Mouse (Mus musculus) liver, embryonic 13.5 days (tissue): Measurements from ENCODE around the gene Cdk5. TPM values are rescaled to one million over a fixed set of nuclear protein-coding genes. Genes with fewer than 3 reads are reported as not detected.
A peak's percentile ranks its signal among the peaks of the same experiment; 100 is the strongest.

Experiments
- ATAC-seq: fragments of 200-750 bp; cut with Nextera tagmentation; 2 replicates; pipeline ENCODE4 v1.8.0; 2017; ENCODE audit warnings: low read depth, mild to moderate bottlenecking, moderate number of reproducible peaks, moderate library complexity
- DNase-seq: peaks from one replicate; pipeline ENCODE4 v3.0.0; 2022
- H3K27ac ChIP-seq: fragments of 300-500 bp; sonication (generic); 2 replicates; pipeline ENCODE4 v1.5.1; 2015; ENCODE audit warnings: moderate library complexity, mild to moderate bottlenecking, inconsistent platforms
- H3K27me3 ChIP-seq: fragments of 300-500 bp; sonication (generic); 2 replicates; pipeline ENCODE4 v1.6.1; 2015; ENCODE audit warnings: mild to moderate bottlenecking, inconsistent platforms
- H3K36me3 ChIP-seq: fragments of 300-500 bp; sonication (generic); 2 replicates; pipeline ENCODE4 v1.6.1; 2015; ENCODE audit warnings: mild to moderate bottlenecking, inconsistent platforms
- H3K4me1 ChIP-seq: fragments of 300-500 bp; sonication (generic); replicated peaks from 2 replicates; pipeline ENCODE4 v1.6.1; 2015; ENCODE audit warnings: inconsistent platforms
- H3K4me2 ChIP-seq: fragments of 300-500 bp; sonication (generic); 2 replicates; pipeline ENCODE4 v1.6.1; 2015; ENCODE audit warnings: inconsistent platforms, mild to moderate bottlenecking, moderate library complexity
- H3K4me3 ChIP-seq: fragments of 300-500 bp; sonication (generic); replicated peaks from 2 replicates; pipeline ENCODE4 v1.5.1; 2015; ENCODE audit warnings: mild to moderate bottlenecking, inconsistent platforms
- H3K9ac ChIP-seq: fragments of 300-500 bp; sonication (generic); 2 replicates; pipeline ENCODE4 v1.6.1; 2015; ENCODE audit warnings: mild to moderate bottlenecking, inconsistent platforms
- H3K9me3 ChIP-seq: fragments of 300-500 bp; sonication (generic); replicated peaks from 2 replicates; pipeline ENCODE4 v1.6.1; 2016; ENCODE audit warnings: inconsistent platforms
- WGBS: fragments of 180-500 bp; shearing (Covaris S2); methylation state at CpG from one replicate; pipeline ENCODE4 v1.1.7; 2015; ENCODE audit not compliant: insufficient replicate concordance; 5-methylcytosine and 5-hydroxymethylcytosine counted together
- polyA plus RNA-seq: library from polyadenylated mRNA; unstranded; fragments of >200 nt; fragmentation: Nextera tagmentation; extraction: Ambion mirVana; gene quantifications from 2 replicates; pipeline ENCODE4 v1.2.1, GENCODE M21; 2015

Cdk5 gene
- polyA plus RNA-seq, 1 experiment from 2014 or later: 10.9 TPM

DNA sequence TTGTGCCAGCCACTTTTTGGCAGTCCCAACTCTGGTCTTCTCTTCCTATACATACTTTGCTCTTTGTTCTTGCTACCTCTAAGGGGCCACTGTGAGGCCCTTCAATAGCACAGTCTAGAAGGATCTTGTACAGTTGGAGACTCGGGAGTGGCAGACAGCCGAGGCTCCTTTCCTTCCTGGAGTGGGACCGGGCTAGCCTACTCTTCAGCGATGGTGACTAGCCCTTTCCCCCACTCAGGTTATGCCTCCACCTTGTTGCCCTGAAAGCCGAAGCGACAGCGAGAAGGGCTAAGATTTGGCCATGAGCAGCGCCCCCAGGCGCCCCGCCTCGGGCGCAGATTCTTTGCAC lies 3.9 kb upstream of the Cdk5 start:
- Histone ChIP-seq H3K36me3 (peaks cover 31% of the 10 kb centered on the region), H3K4me1 (peaks cover 62% of the 10 kb centered on the region), H3K27me3 (no peaks in the 10 kb centered on the region), H3K9ac (peak overlapping the region; percentile 22; the same call in 1 of the 2 replicates), H3K27ac (no peak overlapping the region), H3K4me2 (peak overlapping the region; percentile 94), H3K4me3 (no peak overlapping the region), H3K9me3 (no peaks in the 10 kb centered on the region)
- 33% methylated on average over 12 of the region's 12 CpGs for WGBS
- no peak for ATAC-seq
- DNase-seq: no peak

DNA sequence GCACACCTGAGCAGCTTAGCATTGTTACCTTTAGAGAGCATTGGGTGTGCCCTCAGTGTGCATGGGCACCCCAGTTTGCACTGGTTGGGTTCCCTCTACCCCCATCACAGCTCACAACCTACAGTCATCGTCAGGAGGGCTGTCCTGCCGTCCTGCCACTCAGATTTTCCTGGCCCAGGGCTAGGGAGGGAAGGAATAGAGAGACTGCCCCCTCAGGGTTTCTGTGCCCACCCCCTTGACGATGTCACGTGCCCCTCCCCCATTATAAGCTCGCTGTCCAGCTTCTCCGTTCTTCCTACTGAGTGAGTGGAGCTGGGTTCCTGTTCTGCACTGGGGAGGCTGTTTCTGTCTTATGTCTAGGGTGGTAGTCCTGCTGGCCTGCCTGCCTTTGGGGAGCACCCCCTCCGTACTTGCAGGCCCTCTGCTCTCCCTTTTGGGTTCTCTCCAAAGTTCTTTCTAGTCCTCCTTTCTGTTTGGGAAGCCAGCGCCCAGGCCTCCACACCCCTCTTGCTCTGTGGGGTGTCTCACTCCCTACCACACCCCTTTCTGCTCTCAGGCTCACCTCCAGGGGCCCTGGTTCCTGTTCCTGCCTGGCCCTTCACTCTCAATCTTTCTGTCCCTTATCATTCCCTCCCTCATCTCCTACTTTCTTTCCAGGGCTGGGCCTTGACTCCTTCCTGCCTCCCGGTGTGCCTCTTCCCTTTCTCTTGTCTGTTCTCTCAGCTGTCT lies 3.4 kb upstream of the Cdk5 start:
- WGBS: 8% methylated on average over 9 of the region's 9 CpGs
- Histone ChIP-seq H3K4me1 (peaks cover 62% of the 10 kb centered on the region), H3K27me3 (no peaks in the 10 kb centered on the region), H3K4me2 (peak overlapping the region; percentile 94), H3K36me3 (peaks cover 26% of the 10 kb centered on the region), H3K27ac (no peak overlapping the region), H3K4me3 (peak overlapping the region; percentile 69), H3K9ac (peak overlapping the region; percentile 88), H3K9me3 (no peaks in the 10 kb centered on the region)
- peak; percentile 18 for DNase-seq
- ATAC-seq: no peak

DNA sequence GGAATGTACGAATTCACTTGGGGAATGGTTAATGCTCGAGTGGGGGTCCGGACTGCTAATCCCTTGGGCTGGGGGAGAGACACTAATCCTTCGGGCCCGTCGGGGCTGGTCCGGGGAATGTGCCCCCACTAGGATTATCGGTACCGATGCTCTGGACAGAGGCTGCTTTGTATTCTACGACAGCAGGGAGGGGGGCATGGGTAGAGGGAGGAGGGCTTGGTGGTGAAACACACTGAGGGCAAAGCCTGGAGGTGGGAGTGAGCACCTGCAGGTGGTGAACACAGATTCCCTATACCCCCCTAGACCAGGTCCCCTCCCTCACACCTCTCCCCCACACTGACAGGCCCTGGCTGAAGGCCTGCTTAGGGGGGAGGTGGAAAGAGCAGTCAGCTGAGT lies 2.7 kb upstream of the Cdk5 start:
- H3K9ac ChIP-seq: peak overlapping the region; percentile 88
- H3K27me3 ChIP-seq: no peaks in the 10 kb centered on the region
- no peak overlapping the region for H3K27ac ChIP-seq
- peak overlapping the region; percentile 69 for H3K4me3 ChIP-seq
- H3K9me3 ChIP-seq: no peaks in the 10 kb centered on the region
- peaks cover 62% of the 10 kb centered on the region for H3K4me1 ChIP-seq
- H3K4me2 ChIP-seq: peak overlapping the region; percentile 94
- peaks cover 19% of the 10 kb centered on the region for H3K36me3 ChIP-seq
- WGBS: 12% methylated on average over 10 of the region's 10 CpGs
- ATAC-seq (no peak), DNase-seq (no peak)

DNA sequence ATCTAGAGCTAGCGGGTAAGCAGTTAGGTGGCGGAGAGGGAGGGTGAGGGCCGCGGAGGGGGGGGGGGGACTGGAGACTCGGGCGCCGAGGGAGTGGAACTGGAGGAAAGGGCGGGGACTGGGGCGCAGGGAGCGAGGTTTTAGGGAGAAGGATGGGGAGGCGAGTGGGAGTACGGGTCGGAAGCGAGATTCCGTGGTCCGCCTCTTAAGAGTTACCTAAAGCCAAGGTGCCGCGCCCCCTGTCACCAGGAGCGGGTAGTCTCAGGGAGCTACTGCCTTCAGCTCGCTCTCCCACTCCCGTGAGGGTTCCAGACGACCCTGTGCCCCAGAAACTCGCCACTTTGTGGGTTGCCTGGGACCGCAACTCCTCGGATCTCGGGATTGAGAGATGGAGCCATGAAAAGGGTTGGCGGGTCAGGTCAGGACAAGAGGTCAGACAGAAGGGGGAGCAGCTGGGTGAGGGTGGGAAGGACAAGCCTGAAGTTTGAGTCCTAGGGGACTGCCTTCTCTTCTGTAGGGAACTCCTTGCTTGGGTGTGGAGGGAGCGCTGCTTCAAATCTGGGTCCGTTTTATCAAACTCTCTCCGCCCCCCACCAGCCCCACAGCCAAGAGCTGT lies 2.2 kb upstream of the Cdk5 start:
- Histone ChIP-seq H3K36me3 (peaks cover 14% of the 10 kb centered on the region), H3K4me3 (peak overlapping the region; percentile 69), H3K27me3 (no peaks in the 10 kb centered on the region), H3K9ac (peak overlapping the region; percentile 88), H3K4me1 (peaks cover 62% of the 10 kb centered on the region), H3K27ac (0 out of 2 replicates have a peak overlapping the region, but pooled peaks have one; percentile 18), H3K9me3 (no peaks in the 10 kb centered on the region), H3K4me2 (peak overlapping the region; percentile 94)
- no peak for DNase-seq
- ATAC-seq: no peak
- 1% methylated on average over 28 of the region's 30 CpGs for WGBS

DNA sequence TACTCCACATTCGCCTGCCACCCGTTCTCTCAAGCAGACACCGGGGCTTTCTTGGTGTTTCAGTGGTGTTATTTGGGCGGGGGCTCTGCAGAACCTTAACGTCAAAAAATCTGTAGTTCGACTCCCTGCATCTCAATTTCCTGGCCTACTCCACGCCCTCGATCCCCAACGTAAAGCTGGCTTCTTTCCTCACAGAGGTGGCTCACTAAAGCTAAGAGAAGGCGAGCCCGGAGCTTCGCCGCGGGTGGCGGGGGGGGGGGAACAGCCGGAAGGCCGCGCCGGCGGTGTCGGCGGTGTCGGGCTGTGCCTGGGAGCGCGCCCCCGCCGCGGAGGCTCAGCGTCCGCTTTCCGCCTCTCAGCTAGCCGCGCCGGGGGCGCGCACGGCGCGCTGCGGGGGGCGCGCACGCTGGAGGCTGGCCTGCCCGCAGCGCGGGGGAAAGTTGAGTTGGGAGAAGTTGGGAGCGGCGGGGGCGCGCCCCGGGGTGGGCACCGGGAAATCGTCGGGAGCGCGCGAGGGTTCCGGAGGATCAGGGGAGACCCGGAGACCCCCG lies 1.6 kb upstream of the Cdk5 start:
- DNase-seq (peak; percentile 67), ATAC-seq (peak; percentile 47)
- peaks cover 10% of the 10 kb centered on the region for H3K36me3 ChIP-seq
- peak overlapping the region; percentile 94 for H3K4me2 ChIP-seq
- H3K27ac ChIP-seq: peak overlapping the region; percentile 94
- no peaks in the 10 kb centered on the region for H3K27me3 ChIP-seq
- H3K4me1 ChIP-seq: peaks cover 62% of the 10 kb centered on the region
- WGBS: 1% methylated on average over 56 of the region's 60 CpGs
- peak overlapping the region; percentile 88 for H3K9ac ChIP-seq
- H3K4me3 ChIP-seq: peak overlapping the region; percentile 69
- no peaks in the 10 kb centered on the region for H3K9me3 ChIP-seq

DNA sequence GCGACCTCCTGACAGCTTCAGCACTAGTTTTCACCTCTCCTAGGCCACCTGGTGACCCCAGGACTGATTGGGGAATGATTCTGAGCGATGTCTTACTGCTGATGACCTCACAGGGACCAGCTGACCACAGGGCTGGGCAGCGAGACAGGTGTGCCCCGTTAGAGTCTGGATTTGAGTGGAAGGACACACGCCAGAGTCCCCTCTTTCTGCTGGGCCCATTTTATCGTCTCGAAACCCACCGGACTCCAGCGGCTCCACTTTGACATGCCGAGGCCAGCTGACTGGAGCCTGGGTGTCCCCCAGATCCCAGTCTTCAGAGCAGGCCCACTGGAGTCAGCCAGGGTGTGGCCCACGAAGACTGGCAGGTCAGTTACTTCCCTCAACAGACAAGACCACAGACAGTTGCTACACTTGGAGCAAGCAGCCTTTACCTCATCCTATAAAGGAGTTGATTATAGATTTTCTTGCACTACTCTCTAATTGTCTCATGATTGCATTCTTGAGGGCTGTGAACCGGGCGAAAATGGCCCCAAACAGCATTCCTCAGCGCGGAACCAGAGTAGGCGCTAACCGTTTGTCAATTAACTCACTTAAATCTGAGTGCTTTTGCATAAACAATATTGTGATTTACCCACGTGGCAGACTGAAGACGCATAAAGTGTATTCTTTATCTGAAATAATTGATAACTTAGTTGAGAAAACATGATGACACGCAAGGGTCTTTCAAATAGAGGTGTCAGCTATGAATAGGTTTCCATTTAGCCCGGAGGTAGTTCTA lies 863 bp upstream of the Cdk5 start:
- Histone ChIP-seq H3K9me3 (no peaks in the 10 kb centered on the region), H3K36me3 (peaks cover 8% of the 10 kb centered on the region), H3K27ac (peak overlapping the region; percentile 94), H3K27me3 (no peaks in the 10 kb centered on the region), H3K4me1 (peaks cover 58% of the 10 kb centered on the region), H3K9ac (peak overlapping the region; percentile 88), H3K4me3 (peak overlapping the region; percentile 69), H3K4me2 (peak overlapping the region; percentile 94)
- DNase-seq (peak; percentile 34), ATAC-seq (no peak)
- WGBS: 12% methylated on average over 21 of the region's 21 CpGs

DNA sequence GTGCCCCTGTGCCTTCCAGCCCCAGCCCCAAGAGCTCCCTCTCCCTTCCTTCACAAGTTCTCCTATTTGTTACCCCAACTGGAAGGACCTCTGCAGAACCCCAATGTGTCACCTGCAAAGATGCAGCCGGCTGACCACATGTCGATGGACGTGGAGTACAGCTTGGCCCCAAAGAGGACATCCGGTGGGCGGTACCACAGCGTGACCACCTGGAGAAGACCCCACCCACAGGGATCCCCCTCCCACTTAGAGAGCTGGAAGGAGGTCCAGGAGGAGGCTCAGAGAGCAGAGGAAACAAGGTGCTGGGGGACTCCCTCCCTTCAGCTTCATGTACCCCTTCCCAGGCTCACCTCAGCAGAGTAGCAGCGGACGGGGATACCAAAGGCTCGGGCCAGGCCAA lies 2.9 kb downstream of the Cdk5 start:
- peaks cover 23% of the 10 kb centered on the region for H3K4me1 ChIP-seq
- H3K4me3 ChIP-seq: no peak overlapping the region
- H3K9me3 ChIP-seq: no peaks in the 10 kb centered on the region
- 87% methylated on average over 9 of the region's 9 CpGs for WGBS
- H3K36me3 ChIP-seq: peaks cover 12% of the 10 kb centered on the region
- H3K27me3 ChIP-seq: peaks cover 5% of the 10 kb centered on the region; the same call in 1 of the 2 replicates
- no peak overlapping the region for H3K4me2 ChIP-seq
- H3K9ac ChIP-seq: no peak overlapping the region
- no peak overlapping the region for H3K27ac ChIP-seq
- no peak for ATAC-seq
- no peak for DNase-seq

DNA sequence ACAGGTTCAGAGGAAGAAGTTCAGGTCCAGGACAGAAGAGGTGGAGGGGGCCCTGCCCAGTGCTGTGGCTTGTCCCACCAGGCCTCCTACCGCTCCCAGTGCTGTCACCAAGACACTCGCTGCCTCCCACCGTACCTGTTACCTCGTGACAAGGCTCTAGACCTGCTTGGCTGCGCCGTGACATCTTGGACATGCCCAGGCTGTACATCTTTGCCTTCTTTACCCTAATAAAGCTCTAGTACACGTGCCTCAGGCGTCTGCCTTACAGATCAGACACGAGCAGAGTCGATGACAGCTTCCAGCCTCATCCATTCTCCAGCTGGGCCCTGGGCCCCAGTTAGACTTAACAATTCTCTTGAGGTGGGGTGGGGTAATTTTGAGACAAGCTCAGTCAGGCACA lies 5.7 kb downstream of the Cdk5 start:
- Histone ChIP-seq H3K9me3 (no peaks in the 10 kb centered on the region), H3K36me3 (peaks cover 12% of the 10 kb centered on the region), H3K4me2 (no peak overlapping the region), H3K27me3 (peaks cover 29% of the 10 kb centered on the region), H3K9ac (no peak overlapping the region), H3K4me3 (no peak overlapping the region), H3K27ac (no peak overlapping the region), H3K4me1 (peaks cover 7% of the 10 kb centered on the region)
- no peak for DNase-seq
- 76% methylated on average over 10 of the region's 10 CpGs for WGBS
- no peak for ATAC-seq

DNA sequence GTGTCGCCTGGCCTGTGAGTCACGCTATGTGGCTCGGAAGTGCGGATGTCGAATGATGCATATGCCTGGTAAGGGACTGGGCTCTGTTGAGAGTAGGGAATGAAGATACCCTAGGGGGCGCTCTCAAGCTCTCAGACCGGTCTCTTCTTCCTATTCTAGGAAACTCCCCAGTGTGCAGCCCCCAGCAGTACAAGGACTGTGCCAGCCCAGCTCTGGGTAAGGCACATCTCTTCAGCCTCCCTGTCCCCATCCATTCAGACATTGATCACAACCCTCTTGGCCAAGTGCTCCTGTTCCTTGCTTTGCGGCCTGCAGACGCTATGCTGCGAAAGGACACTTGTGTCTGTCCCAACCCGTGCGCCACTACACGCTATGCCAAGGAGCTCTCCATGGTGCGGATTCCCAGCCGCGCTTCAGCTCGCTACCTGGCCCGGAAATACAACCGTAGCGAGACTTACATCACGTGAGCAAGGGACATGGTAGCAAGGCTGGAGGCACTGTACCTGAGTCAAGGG lies 7.1 kb downstream of the Cdk5 start:
- Histone ChIP-seq H3K27ac (no peak overlapping the region), H3K36me3 (peaks cover 12% of the 10 kb centered on the region), H3K9me3 (no peaks in the 10 kb centered on the region), H3K4me2 (no peak overlapping the region), H3K4me1 (peaks cover 3% of the 10 kb centered on the region; the same call in 1 of the 2 replicates), H3K9ac (no peak overlapping the region), H3K4me3 (no peak overlapping the region), H3K27me3 (peaks cover 42% of the 10 kb centered on the region)
- 9% methylated on average over 21 of the region's 21 CpGs for WGBS
- peak; percentile 63 for ATAC-seq
- DNase-seq: peak; percentile 48

DNA sequence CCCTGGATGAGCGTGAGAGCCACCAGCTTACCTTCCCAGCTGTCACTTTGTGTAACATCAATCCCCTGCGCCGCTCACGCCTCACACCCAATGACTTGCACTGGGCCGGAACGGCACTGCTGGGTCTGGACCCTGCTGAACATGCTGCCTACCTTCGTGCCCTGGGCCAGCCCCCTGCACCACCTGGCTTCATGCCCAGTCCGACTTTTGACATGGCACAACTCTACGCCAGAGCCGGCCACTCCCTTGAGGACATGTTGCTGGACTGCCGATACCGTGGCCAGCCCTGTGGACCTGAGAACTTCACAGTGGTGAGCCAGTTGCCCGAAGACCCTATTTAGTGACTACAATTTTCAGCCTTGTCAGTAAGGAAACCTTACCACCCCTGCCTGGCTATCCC lies 9.4 kb downstream of the Cdk5 start:
- Histone ChIP-seq H3K36me3 (0 out of 2 replicates have a peak, but pooled peaks cover 2% of the 10 kb centered on the region), H3K27ac (no peak overlapping the region), H3K9me3 (no peaks in the 10 kb centered on the region), H3K4me2 (no peak overlapping the region), H3K27me3 (peaks cover 45% of the 10 kb centered on the region), H3K4me3 (no peak overlapping the region), H3K9ac (no peak overlapping the region), H3K4me1 (peaks cover 3% of the 10 kb centered on the region; the same call in 1 of the 2 replicates)
- ATAC-seq (no peak), DNase-seq (no peak)
- WGBS: 69% methylated on average over 13 of the region's 13 CpGs
